Mouse (Mus musculus) forebrain, embryonic 11.5 days (tissue): ENCODE data around the gene Xlr3b. TPM values are rescaled to one million over a fixed set of nuclear protein-coding genes. Genes with fewer than 3 reads are reported as not detected.
A peak's percentile ranks its signal among the peaks of the same experiment; 100 is the strongest.
"Not testable (repeated sequence)": the region's sequence is repeated elsewhere in the genome, so short reads cannot be mapped to it uniquely, and the experiment has no call there.

Source experiments
- ATAC-seq: fragments of 200-750 bp; cut with Nextera tagmentation; replicated peaks from 2 replicates; pipeline ENCODE4 v1.8.0; 2017; ENCODE audit warnings: moderate TSS enrichment; ENCODE audit not compliant: low FRiP score
- DNase-seq: peaks from one replicate; pipeline ENCODE4 v3.0.0-alpha.2; 2017; ENCODE audit warnings: low spot score
- H3K27ac ChIP-seq: fragments of 300-500 bp; sonication (generic); 2 replicates; pipeline ENCODE4 v1.5.1; 2014; ENCODE audit warnings: low read depth, low read length
- H3K27me3 ChIP-seq: fragments of 300-500 bp; sonication (generic); 2 replicates; pipeline ENCODE4 v1.6.1; 2014; ENCODE audit warnings: mild to moderate bottlenecking, low read length, mixed read lengths; ENCODE audit not compliant: control insufficient read depth, insufficient read depth
- H3K36me3 ChIP-seq: fragments of 300-500 bp; sonication (generic); 2 replicates; pipeline ENCODE4 v1.6.1; 2014; ENCODE audit warnings: mild to moderate bottlenecking, low read length, moderate library complexity, mixed read lengths; ENCODE audit not compliant: control insufficient read depth, insufficient read depth
- H3K4me1 ChIP-seq: fragments of 300-500 bp; sonication (generic); replicated peaks from 2 replicates; pipeline ENCODE4 v1.6.1; 2014; ENCODE audit warnings: low read length, mixed read lengths; ENCODE audit not compliant: control insufficient read depth, insufficient read depth
- H3K4me2 ChIP-seq: fragments of 300-500 bp; sonication (generic); 2 replicates; pipeline ENCODE4 v1.6.1; 2014; ENCODE audit warnings: low read depth, mild to moderate bottlenecking, low read length, moderate library complexity, mixed read lengths; ENCODE audit not compliant: severe bottlenecking
- H3K4me3 ChIP-seq: fragments of 300-500 bp; sonication (generic); 2 replicates; pipeline ENCODE4 v1.5.1; 2014; ENCODE audit warnings: low read depth, low read length
- H3K9ac ChIP-seq: fragments of 300-500 bp; sonication (generic); 2 replicates; pipeline ENCODE4 v1.6.1; 2014; ENCODE audit warnings: low read length
- H3K9me3 ChIP-seq: fragments of 300-500 bp; sonication (generic); 2 replicates; pipeline ENCODE4 v1.6.1; 2016; ENCODE audit warnings: low read length, mixed read lengths; ENCODE audit not compliant: control insufficient read depth
- WGBS: fragments of 180-500 bp; shearing (Covaris S2); extraction: QIAGEN DNeasy Blood & Tissue Kit; methylation state at CpG from one replicate; pipeline ENCODE4 v1.1.7; 2014; 5-methylcytosine and 5-hydroxymethylcytosine counted together
- polyA plus RNA-seq: library from polyadenylated mRNA; unstranded; fragments of >200 nt; fragmentation: Nextera tagmentation; extraction: Ambion mirVana; gene quantifications from 2 replicates; pipeline ENCODE4 v1.2.1, GENCODE M21; 2014

Gene Xlr3b
- 11.5 and 12.8 TPM in 2 replicates for polyA plus RNA-seq

DNA sequence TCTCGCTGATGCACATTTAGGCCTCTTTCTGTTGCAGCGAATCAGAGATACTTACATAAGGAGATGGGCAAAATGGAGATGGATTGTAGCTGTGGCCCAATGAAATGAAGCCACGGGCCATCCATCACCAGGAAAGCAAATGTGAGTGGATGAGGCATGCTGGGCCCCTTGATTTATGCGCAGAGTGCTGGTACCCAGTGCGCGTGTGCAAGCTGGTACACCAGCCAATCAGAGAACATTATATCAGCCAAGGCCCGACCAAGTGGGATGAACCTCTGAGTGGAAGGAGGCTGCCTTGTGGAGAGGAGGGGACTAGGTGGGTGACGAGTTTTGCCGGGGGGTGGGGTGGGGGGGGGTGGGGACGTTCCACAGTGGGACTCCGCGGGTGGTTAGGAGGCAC lies at the start of gene Xlr3b:
TSS of gene Xlr3b (plus strand) at position 274 of the 400 bp plus-strand sequence.
- not testable (repeated sequence) for H3K27me3 ChIP-seq, H3K9ac ChIP-seq, DNase-seq, H3K9me3 ChIP-seq, H3K4me2 ChIP-seq, H3K4me1 ChIP-seq, H3K4me3 ChIP-seq, H3K27ac ChIP-seq, H3K36me3 ChIP-seq, ATAC-seq
- WGBS, result 81% methylated on average over 10 of the region's 12 CpGs

DNA sequence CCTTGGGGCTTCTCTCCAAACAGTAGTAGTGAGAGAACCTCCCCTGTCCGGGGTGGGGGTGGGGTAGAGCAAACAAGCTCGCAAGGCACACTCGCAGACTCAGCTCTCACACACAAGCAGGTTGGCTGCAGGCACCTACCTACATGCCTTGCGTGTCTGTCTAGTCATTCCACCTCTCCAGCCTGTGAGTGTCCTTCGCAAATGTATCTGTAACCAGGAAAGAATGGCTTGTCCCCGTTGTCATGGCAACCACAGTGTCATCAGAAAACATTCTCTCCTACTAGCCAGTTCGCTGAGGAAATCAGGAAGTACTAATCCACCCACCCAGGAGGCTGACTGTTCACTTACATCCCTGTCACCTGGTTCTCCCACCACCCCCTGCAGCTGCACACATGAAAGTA lies 48.8 kb upstream of the Xlr3b start:
- not testable (repeated sequence) for H3K9ac ChIP-seq, DNase-seq, ATAC-seq, H3K27me3 ChIP-seq, H3K4me3 ChIP-seq, H3K4me1 ChIP-seq, H3K9me3 ChIP-seq, H3K27ac ChIP-seq, H3K36me3 ChIP-seq, H3K4me2 ChIP-seq
- no CpG with 5 or more reads among the region's 7 CpGs for WGBS

DNA sequence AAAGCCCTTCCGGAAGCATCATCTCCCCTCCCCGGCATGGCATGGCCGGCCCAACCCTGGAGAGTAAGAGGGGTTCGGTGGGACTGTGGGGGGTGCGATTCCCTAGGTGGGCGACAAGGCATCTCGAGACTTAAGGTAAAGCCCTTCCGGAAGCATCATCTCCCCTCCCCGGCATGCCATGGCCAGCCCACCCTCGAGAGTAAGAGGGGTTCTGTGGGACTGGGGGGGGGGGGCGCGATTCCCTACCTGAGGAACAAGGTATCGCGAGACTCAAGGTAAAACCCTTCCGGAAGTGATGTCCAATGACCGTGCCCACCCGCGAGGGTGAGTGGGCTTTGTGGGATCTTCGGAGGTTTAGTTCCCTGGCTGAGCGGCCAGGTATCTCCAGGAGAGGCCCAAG lies 43.5 kb upstream of the Xlr3b start, which contains the start of gene Xlr5b:
TSS of gene Xlr5b (plus strand) at position 301 of the 400 bp plus-strand sequence.
- not testable (repeated sequence) for H3K9me3 ChIP-seq, H3K9ac ChIP-seq, H3K4me1 ChIP-seq, H3K4me3 ChIP-seq, DNase-seq, H3K27ac ChIP-seq, H3K27me3 ChIP-seq, H3K36me3 ChIP-seq, H3K4me2 ChIP-seq, ATAC-seq
- no CpG with 5 or more reads among the region's 20 CpGs for WGBS

DNA sequence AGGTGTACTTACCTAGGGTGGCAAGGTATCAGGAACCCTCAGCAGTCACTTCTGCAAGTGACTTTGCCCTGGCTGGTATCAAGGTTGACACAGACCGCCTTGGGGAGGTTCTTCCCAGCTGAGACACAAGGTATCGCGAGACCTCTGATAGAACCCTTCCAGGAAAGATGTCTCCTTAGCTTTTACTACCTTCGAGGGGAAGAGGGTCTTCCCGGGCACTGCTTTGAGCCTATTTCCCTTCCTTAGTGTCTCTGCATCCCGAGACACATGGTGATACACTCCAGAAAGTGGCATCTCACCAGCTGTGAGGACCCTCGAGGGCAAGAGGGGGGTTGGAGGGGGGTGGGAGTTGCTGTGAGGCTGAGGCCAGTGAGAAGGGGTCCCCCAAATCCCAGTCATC lies 42.7 kb upstream of the Xlr3b start, which contains the start of gene DXBay18:
TSS of gene DXBay18 (minus strand) at position 101 of the 400 bp plus-strand sequence.
- WGBS, result no CpG with 5 or more reads among the region's 7 CpGs
- not testable (repeated sequence) for ATAC-seq, H3K9me3 ChIP-seq

DNA sequence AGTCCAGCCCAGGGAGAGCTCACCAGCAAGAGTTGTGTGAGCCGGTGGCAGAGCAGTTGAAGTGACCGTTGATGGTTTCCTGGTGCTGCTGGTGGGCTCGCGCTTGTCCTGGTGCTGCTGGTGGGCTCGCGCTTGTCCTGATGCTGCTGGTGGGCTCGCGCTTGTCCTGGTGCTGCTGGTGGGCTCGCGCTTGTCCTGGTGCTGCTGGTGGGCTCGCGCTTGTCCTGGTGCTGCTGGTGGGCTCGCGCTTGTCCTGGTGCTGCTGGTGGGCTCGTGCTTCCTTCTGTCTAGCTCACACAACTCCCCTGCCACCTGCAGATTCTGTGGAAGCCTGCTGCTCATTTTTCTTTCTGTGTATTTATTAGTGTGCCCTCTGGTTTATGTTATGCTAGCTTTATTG lies 15.1 kb upstream of the Xlr3b start, which contains the start of gene Spin2d:
TSS of gene Spin2d (minus strand) at position 101 of the 400 bp plus-strand sequence.
- not testable (repeated sequence) for H3K9ac ChIP-seq, H3K9me3 ChIP-seq, H3K4me3 ChIP-seq, DNase-seq, H3K36me3 ChIP-seq, H3K27ac ChIP-seq, H3K4me2 ChIP-seq, ATAC-seq, H3K4me1 ChIP-seq, H3K27me3 ChIP-seq
- WGBS, result 85% methylated on average over 4 of the region's 15 CpGs

More for the DNA sequence above, 42.7 kb upstream of the Xlr3b start, which contains the start of gene DXBay18:
- not testable (repeated sequence) for H3K4me3 ChIP-seq, H3K36me3 ChIP-seq, H3K9ac ChIP-seq, DNase-seq, H3K27ac ChIP-seq, H3K27me3 ChIP-seq, H3K4me2 ChIP-seq, H3K4me1 ChIP-seq

DNA sequence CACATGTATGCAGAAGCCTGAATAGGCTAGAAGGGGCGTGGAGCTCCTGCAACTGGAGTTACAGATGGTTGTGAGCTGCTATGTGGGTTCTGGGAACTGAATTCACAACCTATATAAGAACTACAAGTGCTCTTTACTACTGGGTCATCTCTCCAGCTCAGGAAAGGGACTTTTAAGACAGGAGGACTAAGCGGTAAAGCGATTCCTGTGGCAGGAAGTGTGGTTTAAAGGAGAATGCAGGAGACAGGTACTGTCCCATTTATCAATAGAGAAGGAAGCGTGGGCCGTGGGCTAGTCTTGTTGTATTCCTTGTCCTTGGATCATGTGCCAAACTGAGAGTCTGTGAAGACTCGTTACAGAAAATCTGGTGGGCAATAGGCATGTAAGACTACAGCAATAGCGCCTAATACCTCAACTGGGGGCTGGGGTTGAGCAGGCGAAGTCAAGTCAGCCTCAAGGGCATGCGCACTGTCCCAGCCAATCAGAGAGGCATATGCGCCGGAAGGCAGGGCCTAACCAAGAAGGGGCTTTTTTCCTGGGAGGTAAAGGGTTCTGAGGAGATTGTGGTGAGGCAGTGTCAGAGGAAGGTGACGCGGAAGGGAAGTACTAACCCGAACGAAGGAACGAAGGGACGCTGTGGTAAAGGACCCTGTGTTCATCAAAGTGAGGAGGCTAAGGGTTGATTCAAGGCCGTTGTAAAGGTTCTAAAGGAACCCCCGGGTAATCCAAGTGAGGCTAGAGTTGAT lies 22.0 kb downstream of the Xlr3b start, which contains the start of gene Xlr4b:
TSS of gene Xlr4b (plus strand) at position 515 of the 746 bp plus-strand sequence.
- WGBS, result 82% methylated on average over 11 of the region's 19 CpGs
- H3K36me3 ChIP-seq, H3K27me3 ChIP-seq, DNase-seq, H3K27ac ChIP-seq, H3K4me1 ChIP-seq, ATAC-seq, H3K9me3 ChIP-seq, H3K4me3 ChIP-seq, H3K9ac ChIP-seq, H3K4me2 ChIP-seq: not testable (repeated sequence)

DNA sequence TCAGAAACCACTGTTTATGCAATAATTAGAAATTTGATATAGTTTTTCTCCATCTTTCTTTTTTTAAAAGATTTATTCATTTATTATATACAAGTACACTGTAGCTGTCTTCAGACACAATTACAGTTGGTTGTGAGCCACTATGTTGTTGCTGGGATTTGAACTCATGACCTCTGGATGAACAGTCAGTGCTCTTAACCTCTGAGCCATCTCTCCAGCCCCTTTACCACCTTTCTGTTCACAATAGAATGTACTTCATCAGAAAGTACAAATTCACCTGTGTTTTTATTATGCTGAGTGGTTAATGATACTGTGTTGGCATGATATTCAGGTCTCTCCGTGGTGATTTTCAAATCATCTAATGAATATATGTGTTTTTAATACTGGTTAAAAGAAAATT lies 33.4 kb downstream of the Xlr3b start:
- WGBS, result 60% methylated on average over 1 of the region's 1 CpGs
- Histone ChIP-seq H3K4me1 (no peaks in the 10 kb centered on the region), H3K9ac (no peak overlapping the region), H3K4me2 (no peak overlapping the region), H3K9me3 (no peaks in the 10 kb centered on the region), H3K27me3 (no peaks in the 10 kb centered on the region), H3K4me3 (no peak overlapping the region), H3K27ac (no peak overlapping the region), H3K36me3 (no peaks in the 10 kb centered on the region)
- DNase-seq (no peak), ATAC-seq (no peak)

DNA sequence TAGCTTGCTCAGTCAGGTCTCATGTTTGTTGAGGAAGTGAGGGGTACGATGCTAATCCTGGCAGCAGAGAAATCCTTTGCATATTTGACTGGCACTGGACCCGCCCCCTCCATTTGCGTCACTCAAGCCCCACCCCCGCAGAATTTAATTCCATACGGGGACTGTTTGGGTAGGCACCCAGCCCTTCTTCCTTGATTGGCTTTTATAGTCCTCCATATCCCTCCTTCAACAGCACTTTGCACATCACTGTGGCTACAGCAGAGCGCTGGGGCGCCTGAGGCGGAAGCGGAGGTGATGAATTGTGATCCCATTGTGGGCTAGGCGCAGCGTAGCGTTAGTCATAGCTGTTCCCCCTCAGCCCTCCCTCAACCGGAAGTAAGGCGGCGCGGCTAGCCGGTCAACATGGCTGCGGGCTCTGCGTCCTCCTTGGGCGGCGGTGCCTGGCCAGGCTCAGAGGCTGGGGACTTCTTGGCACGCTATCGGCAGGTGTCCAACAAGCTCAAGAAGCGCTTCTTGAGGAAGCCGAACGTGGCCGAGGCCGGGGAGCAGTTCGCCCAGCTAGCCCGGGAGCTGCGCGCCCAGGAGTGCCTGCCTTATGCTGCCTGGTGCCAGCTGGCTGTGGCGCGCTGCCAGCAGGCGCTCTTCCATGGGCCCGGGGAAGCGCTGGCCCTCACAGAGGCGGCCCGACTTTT lies 36.1 kb downstream of the Xlr3b start, which contains the start of gene F8a:
TSS of gene F8a (plus strand) at position 378 of the 692 bp plus-strand sequence.
- peak; percentile 96 for ATAC-seq
- 19% methylated on average over 36 of the region's 39 CpGs for WGBS

More for the DNA sequence above, 36.1 kb downstream of the Xlr3b start, which contains the start of gene F8a:
- H3K9me3 ChIP-seq, result no peaks in the 10 kb centered on the region
- H3K27me3 ChIP-seq, result no peaks in the 10 kb centered on the region
- H3K4me1 ChIP-seq, result no peaks in the 10 kb centered on the region
- peak within 1 kb of the TSS; percentile 64 for H3K4me2 ChIP-seq
- peak within 1 kb of the TSS; percentile 68 for H3K9ac ChIP-seq
- peak; percentile 86 for DNase-seq
- H3K36me3 ChIP-seq, result no peaks in the 10 kb centered on the region
- H3K27ac ChIP-seq, result peak within 1 kb of the TSS; percentile 80
- H3K4me3 ChIP-seq, result peak within 1 kb of the TSS; percentile 54
